Mouse (Mus musculus): ENCODE results near the gene 9030025P20Rik. TPM values are rescaled to one million over a fixed set of nuclear protein-coding genes. Genes with fewer than 3 reads are reported as not detected.
A peak's percentile ranks its signal among the peaks of the same experiment; 100 is the strongest.
"Not testable (repeated sequence)": the region's sequence is repeated elsewhere in the genome, so short reads cannot be mapped to it uniquely, and the experiment has no call there.

9030025P20Rik gene
- total RNA-seq, 4 experiments from 2014 or later = 7.6 to 8.9 (median 8.0) TPM

- not testable (repeated sequence) for DNase-seq (ENCODE audit: low spot score in 2 of 2)
Measured at GRCm38 (mm10) chr17:14990116-14990702, 11.9 kb downstream of the 9030025P20Rik start.

GRCm38 (mm10) chr17:14992522-14993138, 14.4 kb downstream of the 9030025P20Rik start:
- DNase-seq (ENCODE audit: low spot score in 2 of 2) = not testable (repeated sequence)

GRCm38 (mm10) chr17:14993139-14993832, 15.0 kb downstream of the 9030025P20Rik start:
- DNase-seq (ENCODE audit: low spot score in 2 of 2) = not testable (repeated sequence)

- DNase-seq (ENCODE audit: low spot score in 2 of 2) = not testable (repeated sequence)
Measured at GRCm38 (mm10) chr17:14994140-14994539, 15.9 kb downstream of the 9030025P20Rik start.

GRCm38 (mm10) chr17:15000047-15000446, 21.8 kb downstream of the 9030025P20Rik start:
- DNase-seq (ENCODE audit: low spot score in 2 of 2) = not testable (repeated sequence)

- DNase-seq (ENCODE audit: low spot score in 2 of 2) = not testable (repeated sequence)
Measured at GRCm38 (mm10) chr17:15009088-15009487, 30.8 kb downstream of the 9030025P20Rik start.

- not testable (repeated sequence) for DNase-seq (ENCODE audit: low spot score in 2 of 2)
Measured at GRCm38 (mm10) chr17:15009706-15010413, 31.6 kb downstream of the 9030025P20Rik start, which contains the start of gene Gm3435. Gene Gm3435, plus strand, starts transcription at chr17:15010176.

GRCm38 (mm10) chr17:15021503-15022220, 43.4 kb downstream of the 9030025P20Rik start:
- DNase-seq (ENCODE audit: low spot score in 2 of 2) = peak in 1 of 2 experiments; percentile 17

- not testable (repeated sequence) for DNase-seq (ENCODE audit: low spot score in 2 of 2)
Measured at GRCm38 (mm10) chr17:15023878-15024492, 45.7 kb downstream of the 9030025P20Rik start.

GRCm38 (mm10) chr17:15024502-15025193, 46.4 kb downstream of the 9030025P20Rik start:
- DNase-seq (ENCODE audit: low spot score in 2 of 2) = not testable (repeated sequence)

GRCm38 (mm10) chr17:15025513-15025912, 47.2 kb downstream of the 9030025P20Rik start:
- DNase-seq (ENCODE audit: low spot score in 2 of 2) = not testable (repeated sequence)

GRCm38 (mm10) chr17:15031414-15031813, 53.1 kb downstream of the 9030025P20Rik start:
- not testable (repeated sequence) for DNase-seq (ENCODE audit: low spot score in 2 of 2)

- DNase-seq (ENCODE audit: low spot score in 2 of 2) = not testable (repeated sequence)
Measured at GRCm38 (mm10) chr17:15040455-15040854, 62.2 kb downstream of the 9030025P20Rik start.

Other genes starting within 250 kb of the 9030025P20Rik start
- gene Wdr27, start 35.3 kb upstream of the 9030025P20Rik start, total RNA-seq (2022) = 1 to 10 TPM; 2.6 to 3.6 (median 3.1) TPM
- gene 1600012H06Rik, start 35.3 kb upstream of the 9030025P20Rik start, total RNA-seq (2022) = 10 to 100 TPM; 15.0 to 16.6 (median 15.7) TPM
- gene Phf10, start 17.2 kb upstream of the 9030025P20Rik start, total RNA-seq (2022) = 10 to 100 TPM; 48.0 to 54.9 (median 50.7) TPM
- 1 to 10 TPM in 2 of 4 experiments, not detected in 2; 1.4 to 1.5 TPM for gene Gm3417, start 322 bp downstream of the 9030025P20Rik start, total RNA-seq (2022)
- 1 to 10 TPM; 3.0 to 6.0 (median 4.4) TPM for gene Gm3435, start 31.7 kb downstream of the 9030025P20Rik start, total RNA-seq (2022)
- 10 to 100 TPM; 45.4 to 57.1 (median 53.1) TPM for gene Ermard, start 62.7 kb downstream of the 9030025P20Rik start, total RNA-seq (2022)
- gene Tcte3, start 63.0 kb downstream of the 9030025P20Rik start, total RNA-seq (2022) = 1 to 10 TPM in 2 of 4 experiments, not detected in 2; 1.4 to 1.9 TPM
- 1 to 10 TPM; 6.9 to 9.3 (median 8.1) TPM for gene Gm3448, start 63.1 kb downstream of the 9030025P20Rik start, total RNA-seq (2022)